Mouse (Mus musculus) brain, embryonic 18.5 days (tissue): ENCODE measurements around the gene Iqcj.

Source experiments
- DNase-seq: peaks from one replicate; pipeline ENCODE4 v3.0.0-alpha.2; 2012; ENCODE audit warnings: low read depth, low spot score

Gene Iqcj

GRCm38 (mm10) chr3:67954459-67955065 lies 62.5 kb downstream of the Iqcj start:
- DNase-seq, result no peak

- no peak for DNase-seq
Measured at GRCm38 (mm10) chr3:67959672-67960071, 67.7 kb downstream of the Iqcj start.

GRCm38 (mm10) chr3:67960133-67960532 lies 68.1 kb downstream of the Iqcj start:
- no peak for DNase-seq

- no peak for DNase-seq
Measured at GRCm38 (mm10) chr3:67960727-67961126, 68.7 kb downstream of the Iqcj start.

GRCm38 (mm10) chr3:67961934-67962639 lies 70.1 kb downstream of the Iqcj start:
- no peak for DNase-seq

GRCm38 (mm10) chr3:67974340-67974998 lies 82.4 kb downstream of the Iqcj start:
- DNase-seq, result no peak

- DNase-seq, result no peak
Measured at GRCm38 (mm10) chr3:67980006-67980405, 88.0 kb downstream of the Iqcj start.

GRCm38 (mm10) chr3:67983329-67983728 lies 91.3 kb downstream of the Iqcj start:
- no peak for DNase-seq

GRCm38 (mm10) chr3:68002415-68002814 lies 110.4 kb downstream of the Iqcj start:
- DNase-seq, result no peak

- DNase-seq, result no peak
Measured at GRCm38 (mm10) chr3:68012342-68012741, 120.3 kb downstream of the Iqcj start.

GRCm38 (mm10) chr3:68015786-68016185 lies 123.8 kb downstream of the Iqcj start:
- DNase-seq, result no peak

- no peak for DNase-seq
Measured at GRCm38 (mm10) chr3:68019401-68019800, 127.4 kb downstream of the Iqcj start.

- no peak for DNase-seq
Measured at GRCm38 (mm10) chr3:68036097-68036496, 144.1 kb downstream of the Iqcj start.

- no peak for DNase-seq
Measured at GRCm38 (mm10) chr3:68042951-68043350, 150.9 kb downstream of the Iqcj start.

GRCm38 (mm10) chr3:68045475-68046416 lies 153.7 kb downstream of the Iqcj start:
- peak; percentile 55 for DNase-seq

- no peak for DNase-seq
Measured at GRCm38 (mm10) chr3:68053538-68053937, 161.5 kb downstream of the Iqcj start.

- no peak for DNase-seq
Measured at GRCm38 (mm10) chr3:68055071-68055470, 163.1 kb downstream of the Iqcj start.

- no peak for DNase-seq
Measured at GRCm38 (mm10) chr3:68056373-68057275, 164.6 kb downstream of the Iqcj start.

GRCm38 (mm10) chr3:68059162-68059800 lies 167.3 kb downstream of the Iqcj start:
- DNase-seq, result no peak

GRCm38 (mm10) chr3:68064731-68065130 lies 172.7 kb downstream of the Iqcj start, which contains the start of gene Schip1:
Gene Schip1, plus strand, starts transcription at chr3:68064802.
- DNase-seq, result no peak
